13 mouse cellular contexts compared by ENCODE assay signal in genomic region chr3:145760547-145760946, GRCm38 (mm10). TPM values are rescaled to one million over a fixed set of nuclear protein-coding genes. Genes with fewer than 3 reads are reported as not detected.
DNase-seq lines count a peak whose midpoint lies in the region; ATAC-seq and TF ChIP-seq lines count a peak whose summit lies in the region.
"Had no signal": no experiment of that assay in that cellular context is flagged by ENCODE, and none has a peak within 500 bp of the region (broad histone marks: within the 10 kb centered on the region; RNA-seq: fewer than 3 reads in every experiment).

No protein-coding gene starts in this region.

- DNase-seq in kidney, adult 11 months, result peak; percentile 65
- DNase-seq in liver, embryonic 14.5 days (ENCODE audit: low read depth in 3 of 3, low spot score in 3 of 3), result no peak
- DNase-seq in left cerebral cortex, adult 11 months (ENCODE audit: low spot score), result no peak
- DNase-seq in spleen, adult 18-20 months, result no peak
- no peak for DNase-seq in embryo, embryonic 10.5 days (ENCODE audit: low spot score)
- DNase-seq: B cell, adult 2 months; heart, postnatal 10 days; lung, adult 18-20 months; thymus, adult 2 months had no signal

- H3K27me3 ChIP-seq in kidney, embryonic 16.5 days (ENCODE audit: insufficient read depth, low read length), result no peaks in the 10 kb centered on the region
- H3K27me3 ChIP-seq in hindbrain, embryonic 15.5 days, result no peaks in the 10 kb centered on the region
- peaks cover 11% of the 10 kb centered on the region for H3K27me3 ChIP-seq in liver, embryonic 14.5 days (ENCODE audit: control insufficient read depth, insufficient read depth, low read length)

- no peak overlapping the region for H3K4me2 ChIP-seq in kidney, embryonic 16.5 days (replicated peaks; ENCODE audit: low read depth, low read length)
- H3K4me2 ChIP-seq in hindbrain, embryonic 15.5 days, result peak overlapping the region; percentile 88
- H3K4me2 ChIP-seq in liver, embryonic 14.5 days (ENCODE audit: low read depth), result peak overlapping the region; percentile 80

- H3K9me3 ChIP-seq in kidney, embryonic 16.5 days (ENCODE audit: low read length), result no peaks in the 10 kb centered on the region
- H3K9me3 ChIP-seq in hindbrain, embryonic 15.5 days, result no peaks in the 10 kb centered on the region
- no peaks in the 10 kb centered on the region for H3K9me3 ChIP-seq in liver, embryonic 14.5 days (ENCODE audit: control insufficient read depth, low read length)

- H3K4me3 ChIP-seq in kidney, embryonic 16.5 days (ENCODE audit: low read length), result no peak overlapping the region
- H3K4me3 ChIP-seq in embryonic fibroblast, embryonic 13.5 days (ENCODE audit: insufficient read depth, low read length), result peak overlapping the region; percentile 26; the same call in 1 of the 2 replicates
- peak overlapping the region; percentile 75; the same call in 1 of the 2 replicates for H3K4me3 ChIP-seq in hindbrain, embryonic 15.5 days
- no peak overlapping the region for H3K4me3 ChIP-seq in liver, embryonic 14.5 days (ENCODE audit: insufficient read depth in 1 of 2, low read depth in 2 of 2, low read length in 2 of 2)

- peaks cover 42% of the 10 kb centered on the region for H3K4me1 ChIP-seq in kidney, embryonic 16.5 days (ENCODE audit: insufficient read depth, low read length)
- peaks cover 6% of the 10 kb centered on the region; the same call in 1 of the 2 replicates for H3K4me1 ChIP-seq in embryonic fibroblast, embryonic 13.5 days (ENCODE audit: control insufficient read depth, insufficient read depth, low read length)
- H3K4me1 ChIP-seq in hindbrain, embryonic 15.5 days (replicated peaks), result peaks cover 32% of the 10 kb centered on the region
- peaks cover 0 to 27% of the 10 kb centered on the region in 2 experiments; a peak in 2 of 4 replicates for H3K4me1 ChIP-seq in liver, embryonic 14.5 days (replicated peaks; ENCODE audit: control insufficient read depth in 2 of 2, insufficient read depth in 2 of 2, low read length in 1 of 2)

- H3K27ac ChIP-seq in kidney, embryonic 16.5 days (ENCODE audit: low read length), result no peak overlapping the region
- H3K27ac ChIP-seq in embryonic fibroblast, embryonic 13.5 days (ENCODE audit: insufficient read depth, low read length), result no peak overlapping the region
- no peak overlapping the region for H3K27ac ChIP-seq in hindbrain, embryonic 15.5 days (replicated peaks)
- no peak overlapping the region for H3K27ac ChIP-seq in liver, embryonic 14.5 days
- H3K27ac ChIP-seq: macrophage had no signal

- WGBS in kidney, embryonic 16.5 days, result 92% methylated on average over 3 of the region's 3 CpGs
- 94% methylated on average over 3 of the region's 3 CpGs for WGBS in hindbrain, embryonic 15.5 days
- WGBS in liver, embryonic 14.5 days (ENCODE audit: insufficient replicate concordance), result 60% methylated on average over 3 of the region's 3 CpGs

- TF ChIP-seq EP300 in liver, embryonic 14.5 days (IDR thresholded peaks at IDR 0.05; ENCODE audit: low read depth), result no peak

- no peak overlapping the region for H3K9ac ChIP-seq in kidney, embryonic 16.5 days (replicated peaks; ENCODE audit: low read length)
- no peak overlapping the region for H3K9ac ChIP-seq in hindbrain, embryonic 15.5 days
- H3K9ac ChIP-seq in liver, embryonic 14.5 days (replicated peaks), result no peak overlapping the region

- no peaks in the 10 kb centered on the region for H3K36me3 ChIP-seq in kidney, embryonic 16.5 days (ENCODE audit: insufficient read depth, low read length)
- no peaks in the 10 kb centered on the region for H3K36me3 ChIP-seq in hindbrain, embryonic 15.5 days
- no peaks in the 10 kb centered on the region for H3K36me3 ChIP-seq in liver, embryonic 14.5 days (replicated peaks; ENCODE audit: control insufficient read depth, insufficient read depth, low read depth)

- TF ChIP-seq CTCF in embryonic fibroblast, embryonic 13.5 days (IDR thresholded peaks at IDR 0.05; ENCODE audit: borderline replicate concordance, insufficient read depth, low read length), result no peak
- no peak for TF ChIP-seq CTCF in liver, embryonic 14.5 days (IDR thresholded peaks at IDR 0.05; ENCODE audit: low read depth)

- TF ChIP-seq POLR2A in embryonic fibroblast, embryonic 13.5 days (IDR thresholded peaks at IDR 0.05; ENCODE audit: low read depth, low read length), result no peak

- ATAC-seq in kidney, embryonic 16.5 days (ENCODE audit: low FRiP score, low TSS enrichment), result no peak
- ATAC-seq in hindbrain, embryonic 15.5 days (ENCODE audit: low FRiP score, low read depth), result no peak
- no peak for ATAC-seq in liver, embryonic 14.5 days (ENCODE audit: insufficient read depth)

RNA-seq across cellular contexts. Expression of gene Ddah1, which starts 2.1 kb away (rescaled TPM):
- polyA plus RNA-seq in kidney, embryonic 16.5 days (2015; fragmentation: Nextera tagmentation; extraction: Ambion mirVana), result 73.5 and 76.7 TPM in 2 replicates
- 145 and 197 TPM in 2 replicates for polyA plus RNA-seq in embryonic fibroblast, embryonic 13.5 days (2011; ENCODE audit: insufficient read length, low read depth, missing spikeins)
- polyA plus RNA-seq in hindbrain, embryonic 15.5 days (2015; fragmentation: Nextera tagmentation; extraction: Ambion mirVana), result 114 and 122 TPM in 2 replicates
- polyA plus RNA-seq in liver, embryonic 14.5 days (2012; rRNA removed), result 15.6 and 15.8 TPM in 2 replicates
- polyA plus RNA-seq in liver, embryonic 14.5 days (2014; fragmentation: Nextera tagmentation; extraction: Ambion mirVana), result 31.7 and 32.1 TPM in 2 replicates

Comparison
In these comparisons a context has a peak if more than half of its experiments do, and no peak if none do; other contexts are left out.
1. H3K4me3 ChIP-seq: peak in embryonic fibroblast, embryonic 13.5 days (single experiment) and hindbrain, embryonic 15.5 days (single experiment); none in kidney, embryonic 16.5 days (single experiment) and liver, embryonic 14.5 days (0 of 2).